Mouse (Mus musculus) natural killer cell, adult 2 months (primary cell): ENCODE data around the gene Lrrc71.

Experiments
- DNase-seq, 2 experiments: peaks; one replicate each; pipeline ENCODE4 v3.0.0; 2022; ENCODE audit warnings: low spot score in 2 of 2

Gene Lrrc71

DNA sequence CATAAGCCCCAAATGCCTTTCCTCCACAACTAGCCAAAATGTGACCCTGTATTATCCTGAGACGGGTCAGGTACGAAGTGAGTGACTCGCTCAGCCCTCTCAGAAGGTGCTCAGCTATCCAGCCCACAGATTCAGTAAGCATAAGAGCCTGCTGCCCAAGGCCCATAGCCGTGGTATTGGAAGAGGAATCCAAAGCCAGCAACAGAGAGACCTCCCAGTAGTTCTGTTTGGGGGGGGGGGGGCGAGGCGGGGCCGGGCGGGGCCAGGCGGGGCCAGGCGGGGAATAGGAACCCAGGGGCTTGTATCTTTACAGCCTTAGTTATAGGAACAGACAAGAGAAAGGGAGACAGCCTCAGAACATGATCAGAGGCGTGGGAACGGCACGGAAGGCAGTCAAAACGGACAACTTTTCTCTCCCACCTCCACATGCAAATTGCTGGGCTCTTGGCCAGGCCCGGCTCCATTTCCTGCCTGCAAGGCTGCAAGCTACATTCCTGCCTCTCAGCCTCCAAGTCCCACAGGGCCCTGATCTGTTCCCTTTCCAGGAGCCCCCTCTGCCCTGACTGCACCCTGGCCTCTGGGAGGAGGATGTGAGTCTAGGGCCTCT is 15.4 kb upstream of the Lrrc71 start:
- no peak for DNase-seq

DNA sequence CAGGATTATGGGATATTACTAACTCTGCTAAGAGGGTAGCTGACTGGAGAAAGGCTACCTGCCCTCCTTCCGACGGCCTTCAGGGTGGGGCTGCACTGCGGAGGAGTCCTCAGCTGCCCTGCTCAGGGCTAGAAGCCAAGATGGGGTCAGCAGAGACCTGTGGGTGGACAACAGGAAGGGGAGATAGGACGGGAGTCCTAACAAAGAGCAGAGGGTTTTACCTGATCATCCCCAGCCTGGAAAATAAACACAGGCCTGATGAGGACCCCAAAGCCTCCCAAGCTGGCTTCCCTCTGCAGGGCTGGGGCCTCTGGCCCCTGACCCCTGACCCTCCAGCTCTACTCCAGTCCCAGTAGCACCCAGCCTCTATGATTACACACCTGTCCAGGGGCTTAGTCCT is 14.8 kb upstream of the Lrrc71 start:
- no peak for DNase-seq

DNA sequence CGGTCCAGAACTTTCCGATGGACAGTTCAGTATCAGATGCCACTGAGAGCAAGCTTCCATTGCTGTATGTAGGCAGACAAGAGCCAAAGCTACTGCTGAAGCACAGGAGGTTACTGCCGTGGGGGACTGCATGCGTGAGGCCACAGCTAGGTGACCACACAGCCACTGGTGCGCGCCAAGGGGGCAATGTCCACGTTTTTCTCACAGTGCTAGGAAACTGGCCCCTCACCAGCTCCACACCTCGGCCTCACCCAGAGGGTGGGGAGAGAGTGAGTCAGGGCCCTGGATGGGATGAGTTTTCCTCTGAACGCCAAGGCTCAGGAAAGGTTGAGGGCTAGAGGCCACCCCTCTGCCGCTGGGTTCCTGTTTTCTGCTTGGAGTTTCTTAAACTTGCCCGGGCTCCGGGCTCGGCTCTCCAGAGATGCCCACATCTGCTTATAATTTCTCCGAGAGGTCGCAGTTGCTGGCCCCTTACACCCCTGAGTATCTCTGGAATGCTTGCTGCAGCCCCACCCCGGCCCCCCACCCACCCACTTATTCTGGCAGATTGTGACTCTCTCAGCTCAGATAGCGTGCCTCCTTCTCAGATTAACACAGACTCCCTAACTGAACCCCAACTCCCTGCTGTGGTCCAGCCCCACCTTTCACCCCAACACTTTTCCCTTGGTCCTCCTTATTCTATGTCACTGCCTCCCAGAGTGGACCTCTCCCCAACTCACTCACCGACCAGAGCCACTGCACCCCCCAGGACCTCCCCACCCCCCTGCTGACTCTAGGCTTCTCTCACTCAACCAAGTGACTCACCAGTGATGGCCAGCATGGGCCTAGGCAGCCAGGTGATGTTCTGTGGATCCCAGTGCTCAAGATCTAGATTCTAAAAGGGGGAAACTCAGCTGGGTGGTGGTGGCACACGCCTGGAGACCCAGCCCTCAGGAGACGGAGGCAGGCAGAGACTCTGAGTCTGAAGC is 13.3 kb upstream of the Lrrc71 start:
- DNase-seq: no peak

DNA sequence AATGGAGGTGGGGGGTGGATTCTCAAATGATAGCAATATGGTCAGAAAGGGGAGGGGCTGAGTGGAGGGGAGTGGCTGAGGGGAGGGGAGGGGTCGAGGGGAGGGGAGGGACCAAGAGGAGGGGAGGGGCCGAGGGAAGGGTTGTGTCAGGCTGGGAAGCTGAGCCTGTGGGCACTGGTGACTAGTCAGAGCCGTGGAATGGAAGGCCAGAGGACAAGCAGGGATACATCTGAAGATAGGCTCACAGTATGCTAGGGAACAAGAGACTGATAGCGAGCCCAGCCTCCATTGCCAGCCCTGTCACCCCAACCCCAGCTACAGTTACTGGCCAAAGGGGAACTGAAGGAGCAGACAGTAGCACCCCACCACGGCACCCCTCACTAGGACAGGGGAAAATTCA is 10.2 kb upstream of the Lrrc71 start:
- no peak for DNase-seq

DNA sequence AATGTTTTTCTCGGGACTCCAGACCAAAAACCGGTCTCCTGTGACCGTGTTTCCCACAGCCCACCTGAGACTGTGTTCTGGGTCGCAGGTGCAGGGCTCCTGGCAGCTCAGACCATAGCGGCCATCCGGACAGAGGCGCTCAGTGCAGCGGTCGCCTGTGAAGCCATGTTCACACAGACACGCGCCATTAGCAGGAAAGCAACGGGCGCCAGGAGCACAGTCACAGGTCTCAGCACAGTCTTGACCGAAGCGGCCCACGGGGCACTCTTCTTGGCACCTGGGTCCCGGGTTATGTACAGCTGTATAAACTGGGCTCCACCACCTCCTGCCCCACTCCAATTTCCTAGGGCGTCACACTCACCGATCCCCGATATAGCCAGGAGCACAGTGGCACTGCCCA is 8.1 kb upstream of the Lrrc71 start:
- no peak for DNase-seq

DNA sequence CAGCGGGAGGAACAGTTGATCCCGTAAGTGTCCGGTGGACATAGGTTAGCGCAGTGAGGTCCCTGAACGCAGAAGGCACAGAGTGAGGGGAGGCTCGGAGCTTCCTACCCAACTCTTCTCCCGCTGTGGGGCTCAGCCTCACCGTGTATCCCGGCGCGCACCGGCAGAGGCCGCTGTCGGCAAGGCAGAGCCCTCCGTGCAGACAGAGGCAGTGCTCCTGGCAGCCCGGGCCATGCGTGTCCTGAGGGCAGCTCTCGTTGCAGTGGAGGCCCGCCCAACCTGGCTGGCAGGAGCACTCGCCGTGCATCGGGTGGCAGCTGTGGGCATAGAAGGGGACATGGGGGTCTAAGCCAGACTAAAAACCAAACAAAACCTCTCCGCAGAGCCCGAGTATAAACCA is 7.5 kb upstream of the Lrrc71 start:
- DNase-seq: peak; percentile 63 to 77

DNA sequence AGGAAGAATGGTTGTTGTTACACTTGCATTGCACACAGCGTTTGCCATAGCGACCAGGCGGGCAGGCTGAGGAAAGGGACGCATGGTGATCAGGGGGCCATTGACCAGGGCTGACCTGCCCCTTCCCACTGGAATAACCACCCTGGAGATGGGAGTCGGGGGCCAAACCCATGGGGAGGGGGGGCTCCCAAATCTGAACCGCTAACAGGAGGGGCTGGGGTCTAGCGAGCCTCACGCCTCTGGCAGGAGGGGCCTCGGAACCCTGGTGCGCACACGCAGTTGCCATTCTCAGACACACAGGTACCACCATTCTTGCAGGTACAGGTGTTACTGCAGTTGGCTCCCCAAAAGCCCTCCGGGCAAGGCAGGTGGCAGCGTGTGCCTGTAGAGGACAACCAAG is 5.4 kb upstream of the Lrrc71 start:
- no peak for DNase-seq

DNA sequence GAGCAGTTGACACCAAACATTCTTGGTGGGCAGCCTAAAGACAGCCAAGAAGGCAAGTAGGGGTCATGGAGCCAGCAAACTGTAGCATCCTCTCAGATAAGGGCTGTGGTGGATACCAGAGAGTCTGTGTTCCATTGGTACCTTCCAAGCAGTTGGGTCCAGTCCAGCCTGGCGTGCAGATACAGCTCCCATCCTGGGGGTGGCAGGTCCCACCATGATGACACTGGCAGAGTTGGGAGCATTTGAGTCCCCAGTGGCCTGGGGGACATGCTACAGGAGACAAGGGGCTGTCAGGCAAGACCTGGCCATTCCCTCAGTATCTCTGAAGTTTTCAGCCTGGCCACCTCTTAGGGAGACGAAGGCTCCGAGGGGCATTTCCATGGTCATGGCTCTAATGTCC is 4.1 kb upstream of the Lrrc71 start:
- DNase-seq: no peak

DNA sequence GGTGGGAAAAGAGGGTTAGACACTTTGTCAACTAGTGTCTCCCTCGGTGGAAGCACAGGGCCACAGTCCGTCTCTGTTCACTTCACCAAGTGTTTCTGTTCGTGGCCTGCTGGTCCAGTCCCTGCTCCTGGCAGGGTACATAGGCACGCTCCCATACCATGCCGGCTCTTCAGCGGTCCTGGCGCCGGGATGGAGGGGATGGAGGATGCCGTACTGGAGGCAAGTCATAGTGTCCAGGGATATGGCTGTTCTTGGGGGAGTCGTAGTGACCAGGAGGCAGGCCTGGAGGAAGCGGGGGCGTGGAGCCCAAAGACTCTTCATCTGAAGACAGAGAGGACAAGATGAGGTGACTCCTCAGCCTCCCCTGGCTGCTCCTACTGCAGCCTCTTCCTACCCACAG is 1.6 kb upstream of the Lrrc71 start:
- DNase-seq: no peak

DNA sequence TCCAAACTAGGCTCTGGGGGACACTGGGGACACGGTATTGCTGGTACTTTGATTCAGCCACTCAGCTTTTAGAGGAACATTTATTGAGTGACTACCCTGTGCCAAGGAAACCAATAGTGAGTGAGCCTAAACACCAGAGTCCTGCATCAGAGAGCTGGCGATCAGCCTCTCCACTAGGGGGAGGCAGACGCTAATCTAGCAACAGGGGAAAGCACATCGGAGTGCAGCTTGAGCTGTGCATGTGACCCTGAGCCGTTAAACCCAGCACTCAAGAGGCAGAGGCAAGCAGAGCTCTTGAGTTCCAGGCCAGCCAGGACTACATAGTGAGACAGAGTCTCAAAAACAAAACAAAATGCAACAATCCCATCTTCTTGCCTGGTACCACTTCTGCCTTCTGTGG is 611 bp upstream of the Lrrc71 start:
- peak; percentile 39 to 47 for DNase-seq

DNA sequence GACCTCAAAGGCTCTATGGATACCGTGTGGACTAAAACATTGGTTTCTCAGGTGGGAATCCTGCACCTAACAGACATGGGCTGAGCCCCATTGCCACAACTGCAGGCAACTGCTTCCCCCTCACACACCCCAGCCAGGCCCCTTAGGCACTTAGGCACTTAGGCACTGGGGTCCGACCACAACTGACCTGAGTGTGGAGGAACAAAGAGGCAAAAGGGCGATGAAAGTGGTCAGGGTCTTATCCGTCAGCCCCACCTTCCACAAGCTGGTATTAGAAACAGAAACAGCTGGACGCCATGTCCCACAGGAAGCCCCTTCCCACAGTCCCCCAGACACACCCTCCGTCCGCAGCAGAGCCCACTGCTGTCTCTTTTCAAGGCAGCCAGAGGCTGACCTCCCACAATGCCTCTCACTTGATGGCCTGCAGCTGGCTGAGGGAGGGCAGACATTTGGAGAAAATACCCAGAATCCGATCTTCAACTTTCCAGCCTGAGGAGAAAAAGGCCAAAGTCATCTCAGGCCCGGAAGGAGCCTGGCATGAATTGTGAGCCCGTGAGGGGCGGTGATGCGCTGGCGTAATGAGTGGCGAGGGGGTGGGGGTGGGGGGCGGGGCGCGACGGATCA is 3.3 kb downstream of the Lrrc71 start:
- no peak for DNase-seq

DNA sequence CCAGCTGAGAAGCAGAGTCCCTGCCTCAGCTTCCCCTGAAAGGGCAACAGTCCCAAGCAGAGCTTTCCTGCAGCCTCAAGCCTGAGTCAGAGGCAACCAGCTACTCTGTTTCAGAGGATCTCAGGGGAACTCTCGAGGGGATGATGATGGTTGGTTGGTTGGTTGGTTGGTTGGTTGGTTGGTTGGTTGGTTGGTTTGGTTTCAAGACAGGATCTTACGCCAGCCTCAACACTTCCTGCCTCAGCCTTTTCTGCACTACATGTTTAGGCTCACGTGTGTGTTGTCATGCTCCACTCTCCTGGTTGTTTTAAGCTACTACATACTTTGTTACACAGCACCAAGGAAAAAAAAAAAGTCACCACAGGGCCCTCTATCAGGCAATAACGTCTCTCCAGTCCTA is 4.5 kb downstream of the Lrrc71 start:
- DNase-seq: peak in 1 of 2 experiments; percentile 30

DNA sequence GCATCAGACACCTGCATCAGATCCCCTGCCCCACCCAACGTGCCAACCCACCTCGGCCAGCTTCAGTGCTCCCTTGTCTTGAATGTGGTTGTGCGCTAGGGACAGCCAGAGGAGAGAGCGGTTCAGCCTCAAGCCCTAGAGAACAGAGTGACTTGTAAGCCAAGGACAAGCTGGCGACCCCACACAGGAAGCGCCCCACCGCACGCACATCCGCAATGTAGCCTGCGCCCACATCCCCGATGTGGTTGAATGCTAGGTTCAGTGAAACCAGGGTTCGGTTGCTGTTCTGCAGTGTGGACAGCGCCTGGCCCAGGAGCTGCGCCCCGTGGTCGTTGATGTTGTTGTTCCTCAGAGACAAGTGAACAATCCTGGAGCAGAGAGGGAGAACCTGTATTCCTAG is 5.7 kb downstream of the Lrrc71 start:
- peak; percentile 61 to 67 for DNase-seq

DNA sequence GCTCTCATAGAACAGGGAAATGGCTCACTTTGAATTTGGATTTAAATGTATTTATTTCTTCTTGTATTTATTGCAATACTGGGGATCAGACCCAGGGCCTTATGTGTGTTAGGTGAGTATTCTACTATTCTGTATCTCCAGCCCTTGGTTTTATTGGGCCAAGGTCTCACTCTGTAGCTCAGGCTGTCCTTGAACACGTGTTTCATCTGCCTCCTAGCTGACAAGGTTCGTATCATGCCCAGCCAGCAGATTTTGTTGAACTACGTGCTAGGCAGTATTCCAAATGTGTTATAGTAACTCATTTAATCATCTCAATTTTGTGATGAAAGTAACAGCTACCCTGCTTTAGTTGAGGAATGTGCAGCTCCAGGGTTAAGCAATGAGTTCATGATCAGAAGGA is 6.4 kb downstream of the Lrrc71 start:
- no peak for DNase-seq

DNA sequence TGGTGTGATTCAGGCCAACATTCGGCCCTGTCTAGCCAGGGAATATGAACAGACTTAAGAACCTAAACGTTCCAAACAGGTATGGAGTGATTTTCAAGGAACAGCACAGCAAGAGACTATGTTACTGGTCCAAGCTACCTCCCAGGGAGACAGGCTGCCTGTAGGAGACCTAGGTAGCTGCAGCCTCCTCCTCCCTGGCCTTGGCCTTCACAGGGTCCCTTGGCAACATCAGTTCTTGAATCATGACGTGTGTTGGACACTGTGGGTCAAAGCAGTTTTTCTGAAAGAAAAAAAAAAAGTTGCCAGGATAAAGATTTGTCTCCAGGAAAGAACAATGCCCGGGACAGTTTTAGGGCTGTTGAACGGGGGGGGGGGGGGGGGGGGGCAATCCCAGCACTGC is 9.5 kb downstream of the Lrrc71 start:
- no peak for DNase-seq

DNA sequence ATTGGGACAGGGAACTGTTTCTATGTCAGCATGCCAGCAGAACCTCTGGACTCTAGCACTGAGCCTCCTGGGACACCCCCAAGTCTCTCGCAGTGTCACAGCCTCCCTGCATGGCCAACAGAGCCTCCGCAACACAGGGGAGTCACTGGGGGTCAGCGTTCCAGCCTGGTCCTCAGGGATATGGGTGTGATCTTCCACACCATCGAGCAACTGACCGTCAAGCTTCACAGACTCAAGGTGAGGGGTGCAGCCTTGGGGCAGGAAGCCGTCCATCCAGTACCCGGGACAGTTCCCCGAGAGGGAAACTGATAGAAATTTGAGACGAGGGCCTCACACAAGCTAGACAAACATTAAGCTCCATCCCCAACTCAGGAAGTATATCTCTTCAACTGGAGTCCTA is 13.1 kb downstream of the Lrrc71 start:
- DNase-seq: no peak

DNA sequence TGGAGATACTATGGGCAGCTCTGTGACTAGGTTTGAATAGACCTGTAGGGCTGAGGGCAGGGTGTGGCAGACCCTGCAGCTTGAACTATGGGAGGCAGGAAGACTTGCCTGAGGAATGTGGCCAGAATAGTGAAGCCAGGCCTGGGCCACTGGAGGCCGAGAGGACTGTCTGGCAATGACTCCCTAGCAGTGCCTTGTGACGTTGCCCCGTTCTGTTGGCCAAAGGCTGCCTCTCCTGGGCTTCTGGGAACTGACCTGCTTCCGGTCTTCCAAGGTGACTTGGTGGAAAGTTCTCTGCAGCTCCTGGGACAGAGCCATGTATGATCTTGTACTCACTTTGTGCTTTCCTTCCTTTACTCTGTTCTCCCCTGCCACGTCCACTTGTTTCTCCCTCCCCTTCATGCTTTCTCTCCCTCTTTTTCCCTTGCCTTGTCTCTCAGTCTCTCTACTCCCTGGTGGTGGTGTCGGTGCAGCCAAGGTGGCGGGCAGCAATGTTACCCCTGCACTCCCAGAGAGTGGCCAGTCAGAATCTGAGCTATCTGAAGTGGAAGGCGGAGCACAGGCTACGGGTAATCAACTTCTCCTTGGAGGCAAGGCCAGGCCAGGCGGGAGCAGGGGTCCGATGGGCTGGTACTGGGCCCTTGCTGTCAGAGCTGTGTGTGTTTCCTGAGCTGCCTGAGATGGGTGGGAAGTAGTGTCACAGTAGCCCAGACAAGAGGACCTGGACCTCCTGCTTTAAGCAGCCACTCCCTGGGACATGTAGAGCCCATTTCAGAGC is 14.3 kb downstream of the Lrrc71 start:
- no peak for DNase-seq

DNA sequence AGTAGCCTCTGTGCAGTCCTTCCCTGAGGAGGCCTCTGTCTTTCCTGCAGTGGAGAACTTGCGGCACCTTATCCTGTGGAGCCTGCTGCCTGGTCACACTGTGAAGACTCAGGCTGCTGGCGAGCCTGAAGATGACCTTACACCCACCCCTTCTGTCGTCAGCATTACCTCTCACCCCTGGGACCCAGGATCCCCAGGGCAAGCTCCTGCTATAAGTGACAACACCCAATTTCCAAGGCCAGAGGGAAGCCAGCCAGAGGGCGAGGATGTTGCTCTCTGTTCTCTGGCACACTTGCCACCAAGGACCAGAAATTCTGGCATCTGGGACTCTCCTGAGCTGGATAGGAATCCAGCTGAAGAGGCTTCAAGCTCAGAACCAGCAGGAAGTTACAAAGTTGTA is 15.3 kb downstream of the Lrrc71 start:
- no peak for DNase-seq

DNA sequence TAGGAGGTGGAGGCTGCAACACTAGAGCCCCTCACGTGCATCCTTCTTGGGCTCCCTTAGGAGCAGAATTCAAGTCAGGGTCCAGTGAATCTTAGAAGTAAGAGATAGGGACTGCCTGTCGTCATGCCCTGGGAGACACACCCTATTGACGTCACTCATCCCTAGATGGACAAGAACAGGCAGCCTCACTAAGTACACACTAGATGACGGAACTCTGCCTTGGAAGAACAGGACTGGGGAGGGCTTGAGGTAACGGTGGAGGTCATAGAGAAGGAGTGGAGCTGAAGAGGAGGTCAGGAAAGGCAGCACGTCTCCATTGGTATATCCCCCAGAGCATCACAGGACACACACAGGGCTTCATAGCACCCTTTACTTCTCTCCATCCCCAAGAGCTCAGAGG is 19.7 kb downstream of the Lrrc71 start:
- DNase-seq: no peak

DNA sequence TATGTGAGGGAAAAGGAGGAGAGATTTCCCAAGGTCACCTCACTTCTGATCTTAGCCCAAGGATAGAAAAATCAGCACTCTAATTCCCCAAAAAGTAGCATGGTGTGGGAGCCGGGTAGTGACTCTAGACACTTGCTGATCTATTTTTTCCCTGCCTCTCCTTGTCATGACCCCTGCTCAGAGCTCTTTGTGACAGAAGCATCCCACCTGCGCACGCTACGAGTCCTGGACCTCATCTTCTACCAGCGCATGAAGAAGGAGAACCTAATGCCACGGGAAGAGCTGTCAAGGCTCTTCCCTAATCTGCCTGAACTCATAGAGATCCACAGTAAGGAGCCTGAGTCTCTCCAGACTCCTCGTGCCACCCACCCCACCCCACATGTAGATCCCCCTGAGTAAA is 22.2 kb downstream of the Lrrc71 start:
- DNase-seq: no peak

DNA sequence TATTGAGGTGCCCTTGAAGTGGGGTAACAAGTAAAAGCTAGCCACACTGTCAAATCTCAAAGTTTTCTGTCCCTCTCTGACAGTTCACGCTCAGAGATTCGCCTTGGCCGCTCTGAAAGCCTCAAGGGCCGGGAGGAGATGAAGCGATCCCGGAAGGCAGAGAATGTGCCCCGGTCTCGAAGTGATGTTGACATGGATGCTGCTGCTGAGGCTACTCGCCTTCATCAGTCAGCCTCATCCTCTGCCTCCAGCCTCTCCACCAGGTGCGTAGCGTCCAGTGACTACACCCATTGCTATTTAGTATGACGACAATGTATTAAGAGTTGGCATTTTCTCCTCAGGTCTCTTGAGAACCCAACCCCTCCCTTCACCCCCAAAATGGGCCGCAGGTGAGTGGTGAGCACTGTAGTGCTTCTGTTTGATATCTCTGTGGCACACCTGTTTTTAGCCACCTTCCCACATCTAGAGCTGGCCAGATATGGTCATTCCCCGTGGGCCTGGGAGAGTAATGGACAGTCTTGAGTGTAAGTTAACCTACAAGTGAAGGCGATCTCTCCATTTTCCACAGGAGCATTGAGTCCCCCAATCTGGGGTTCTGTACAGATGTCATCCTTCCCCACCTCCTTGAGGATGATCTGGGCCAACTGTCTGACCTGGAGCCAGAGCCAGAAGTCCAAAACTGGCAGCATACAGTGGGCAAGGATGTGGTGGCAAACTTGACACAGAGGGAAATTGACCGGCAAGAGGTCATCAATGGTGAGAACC is 22.8 kb downstream of the Lrrc71 start:
- no peak for DNase-seq
